Mouse (Mus musculus) urinary bladder, postnatal 25 days (tissue): ENCODE results near the gene Mvb12b.

ENCODE experiments used
- DNase-seq: peaks from one replicate; pipeline ENCODE4 v3.0.0; 2022; ENCODE audit warnings: low spot score

Mvb12b gene

GRCm38 (mm10) chr2:33886386-33887327 lies 1.1 kb downstream of the Mvb12b start:
- DNase-seq: peak; percentile 30

- DNase-seq: no peak
Measured at GRCm38 (mm10) chr2:33885264-33885651, 2.5 kb downstream of the Mvb12b start.

- no peak for DNase-seq
Measured at GRCm38 (mm10) chr2:33884623-33885263, 3.0 kb downstream of the Mvb12b start.

GRCm38 (mm10) chr2:33879223-33879622 lies 8.5 kb downstream of the Mvb12b start:
- no peak for DNase-seq

- DNase-seq: no peak
Measured at GRCm38 (mm10) chr2:33878437-33878836, 9.3 kb downstream of the Mvb12b start.

GRCm38 (mm10) chr2:33877663-33878360 lies 9.9 kb downstream of the Mvb12b start:
- no peak for DNase-seq

- no peak for DNase-seq
Measured at GRCm38 (mm10) chr2:33876529-33877290, 11.0 kb downstream of the Mvb12b start.

- no peak for DNase-seq
Measured at GRCm38 (mm10) chr2:33875594-33875993, 12.2 kb downstream of the Mvb12b start.

- no peak for DNase-seq
Measured at GRCm38 (mm10) chr2:33874856-33875576, 12.7 kb downstream of the Mvb12b start.

- DNase-seq: no peak
Measured at GRCm38 (mm10) chr2:33874367-33874766, 13.4 kb downstream of the Mvb12b start.

GRCm38 (mm10) chr2:33873501-33873900 lies 14.2 kb downstream of the Mvb12b start:
- DNase-seq: no peak

- DNase-seq: no peak
Measured at GRCm38 (mm10) chr2:33872841-33873271, 14.9 kb downstream of the Mvb12b start.

GRCm38 (mm10) chr2:33871181-33871520 lies 16.6 kb downstream of the Mvb12b start:
- DNase-seq: no peak

- no peak for DNase-seq
Measured at GRCm38 (mm10) chr2:33870369-33871180, 17.2 kb downstream of the Mvb12b start.

- DNase-seq: no peak
Measured at GRCm38 (mm10) chr2:33869689-33870343, 17.9 kb downstream of the Mvb12b start.

GRCm38 (mm10) chr2:33868996-33869688 lies 18.6 kb downstream of the Mvb12b start:
- DNase-seq: no peak

- no peak for DNase-seq
Measured at GRCm38 (mm10) chr2:33868322-33868721, 19.4 kb downstream of the Mvb12b start.

- no peak for DNase-seq
Measured at GRCm38 (mm10) chr2:33856746-33857145, 31.0 kb downstream of the Mvb12b start.
